Mouse (Mus musculus) midbrain, embryonic 14.5 days (tissue): Measurements from ENCODE around the gene Galnt12. TPM values are rescaled to one million over a fixed set of nuclear protein-coding genes. Genes with fewer than 3 reads are reported as not detected.

Experiments used
- ATAC-seq: fragments of 200-750 bp; cut with Nextera tagmentation; 2 replicates; pipeline ENCODE4 v1.8.0; 2017; ENCODE audit warnings: moderate number of reproducible peaks, moderate library complexity; ENCODE audit not compliant: low FRiP score, low TSS enrichment
- DNase-seq: peaks from one replicate; pipeline ENCODE4 v3.0.0-alpha.2; 2015
- H3K27ac ChIP-seq: fragments of 300-500 bp; sonication (generic); replicated peaks from 2 replicates; pipeline ENCODE4 v1.5.1; 2014; ENCODE audit warnings: mild to moderate bottlenecking, low read depth, low read length, moderate library complexity
- H3K27me3 ChIP-seq: fragments of 300-500 bp; sonication (generic); 2 replicates; pipeline ENCODE4 v1.6.1; 2014; ENCODE audit warnings: low read length, control low read depth, mixed read lengths; ENCODE audit not compliant: control insufficient read depth, insufficient read depth
- H3K36me3 ChIP-seq: fragments of 300-500 bp; sonication (generic); 2 replicates; pipeline ENCODE4 v1.6.1; 2014; ENCODE audit warnings: low read length, control low read depth; ENCODE audit not compliant: control insufficient read depth, insufficient read depth
- H3K4me1 ChIP-seq: fragments of 300-500 bp; sonication (generic); 2 replicates; pipeline ENCODE4 v1.6.1; 2014; ENCODE audit warnings: mild to moderate bottlenecking, antibody characterized with exemption, low read length, control low read depth; ENCODE audit not compliant: control insufficient read depth, insufficient read depth
- H3K4me2 ChIP-seq: fragments of 300-500 bp; sonication (generic); 2 replicates; pipeline ENCODE4 v1.6.1; 2014; ENCODE audit warnings: mild to moderate bottlenecking, low read length, moderate library complexity
- H3K4me3 ChIP-seq: fragments of 300-500 bp; sonication (generic); replicated peaks from 2 replicates; pipeline ENCODE4 v1.5.1; 2014; ENCODE audit warnings: low read depth, low read length
- H3K9ac ChIP-seq: fragments of 300-500 bp; sonication (generic); replicated peaks from 2 replicates; pipeline ENCODE4 v1.6.1; 2014; ENCODE audit warnings: mild to moderate bottlenecking, low read length, moderate library complexity
- H3K9me3 ChIP-seq: fragments of 300-500 bp; sonication (generic); 2 replicates; pipeline ENCODE4 v1.6.1; 2016; ENCODE audit warnings: low read length, control low read depth, mixed read lengths; ENCODE audit not compliant: control insufficient read depth
- WGBS: fragments of 180-500 bp; shearing (Covaris S2); extraction: QIAGEN DNeasy Blood & Tissue Kit; methylation state at CpG from one replicate; pipeline ENCODE4 v1.1.7; 2014; 5-methylcytosine and 5-hydroxymethylcytosine counted together
- polyA plus RNA-seq: library from polyadenylated mRNA; unstranded; fragments of >200 nt; fragmentation: Nextera tagmentation; extraction: Ambion mirVana; gene quantifications from 2 replicates; pipeline ENCODE4 v1.2.1, GENCODE M21; 2014

The Galnt12 gene
- polyA plus RNA-seq, 1 experiment from 2014 or later: 3.1 TPM

DNA sequence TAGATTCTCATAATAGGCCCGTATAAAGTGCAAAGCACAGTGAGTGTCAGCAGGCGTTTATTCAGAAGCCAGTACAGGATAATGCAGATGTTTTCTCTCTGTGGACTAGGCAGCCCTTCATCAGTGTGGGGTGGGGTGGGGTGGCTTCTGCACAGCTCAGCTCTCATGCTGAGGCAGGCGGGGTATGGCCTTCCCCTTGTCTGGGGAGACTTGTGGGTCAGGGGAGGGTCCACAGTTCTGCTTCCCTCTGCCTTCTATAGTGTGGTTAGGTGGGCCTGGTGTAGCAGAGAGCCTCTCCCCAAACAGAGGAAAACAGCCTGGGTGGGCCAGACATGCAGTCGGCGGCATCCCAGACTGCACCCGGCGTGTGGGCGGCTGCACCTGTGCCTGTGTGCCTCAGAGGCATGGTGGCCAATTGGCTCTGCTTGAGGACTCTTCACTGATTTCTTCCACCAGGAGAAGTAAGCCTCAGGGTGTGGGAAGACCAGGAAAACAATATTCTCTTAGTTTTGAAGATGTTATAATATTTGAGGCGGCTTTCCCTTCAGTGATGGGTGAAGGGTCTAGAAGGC is 32.5 kb downstream of the Galnt12 start:
- WGBS: 85% methylated on average over 9 of the region's 9 CpGs
- H3K27ac ChIP-seq: no peak overlapping the region
- no peak overlapping the region for H3K4me3 ChIP-seq
- H3K4me2 ChIP-seq: no peak overlapping the region
- H3K9ac ChIP-seq: no peak overlapping the region
- H3K36me3 ChIP-seq: no peaks in the 10 kb centered on the region
- no peaks in the 10 kb centered on the region for H3K27me3 ChIP-seq
- ATAC-seq (no peak), DNase-seq (no peak)
- H3K9me3 ChIP-seq: no peaks in the 10 kb centered on the region
- H3K4me1 ChIP-seq: no peaks in the 10 kb centered on the region

DNA sequence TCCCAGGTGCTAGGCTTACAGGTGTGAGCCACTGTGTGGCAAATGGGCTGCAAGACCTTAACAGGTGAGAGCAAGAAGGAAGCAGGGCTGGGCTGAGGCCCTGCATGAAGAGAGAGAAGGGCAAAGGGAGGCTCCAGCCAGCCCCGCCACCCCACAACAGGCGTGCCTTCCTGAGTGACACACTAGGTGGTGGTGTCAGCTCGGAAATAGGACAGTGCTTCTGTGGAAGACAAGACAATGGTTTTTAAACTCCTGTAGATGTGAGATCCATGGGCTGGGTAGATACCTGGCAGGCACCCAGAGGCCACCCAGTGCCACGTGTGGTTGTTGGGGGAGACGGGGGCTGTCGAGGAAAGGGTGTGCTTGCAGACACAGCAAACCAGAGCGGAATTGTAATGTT is 36.8 kb downstream of the Galnt12 start:
- Histone ChIP-seq H3K4me1 (no peaks in the 10 kb centered on the region), H3K4me3 (no peak overlapping the region), H3K4me2 (no peak overlapping the region), H3K36me3 (no peaks in the 10 kb centered on the region), H3K9ac (no peak overlapping the region), H3K27ac (no peak overlapping the region), H3K9me3 (no peaks in the 10 kb centered on the region), H3K27me3 (no peaks in the 10 kb centered on the region)
- DNase-seq: peak; percentile 18
- 88% methylated on average over 7 of the region's 7 CpGs for WGBS
- ATAC-seq: no peak

DNA sequence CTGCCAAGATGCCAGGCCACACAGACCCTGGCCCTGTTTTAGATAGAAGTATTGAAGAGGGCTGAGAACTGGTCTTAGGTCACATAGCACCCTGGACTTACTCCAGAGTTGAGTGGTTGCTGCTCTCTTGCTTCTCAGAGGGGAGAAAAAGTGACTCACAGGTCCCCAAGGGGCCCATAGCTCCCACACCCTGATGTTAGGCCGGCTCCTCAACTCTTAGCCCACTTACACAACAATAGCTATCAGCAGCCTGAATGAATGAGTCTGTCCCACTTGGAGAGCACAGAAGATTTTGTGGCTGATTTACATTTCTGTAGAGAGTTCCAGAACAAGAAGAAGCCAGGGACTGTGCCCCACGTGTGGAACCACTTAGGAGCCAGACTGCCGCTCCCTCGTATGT is 37.9 kb downstream of the Galnt12 start:
- Histone ChIP-seq H3K4me3 (no peak overlapping the region), H3K4me2 (no peak overlapping the region), H3K27me3 (no peaks in the 10 kb centered on the region), H3K36me3 (no peaks in the 10 kb centered on the region), H3K9me3 (no peaks in the 10 kb centered on the region), H3K27ac (no peak overlapping the region), H3K9ac (no peak overlapping the region), H3K4me1 (no peaks in the 10 kb centered on the region)
- 45% methylated on average over 4 of the region's 4 CpGs for WGBS
- ATAC-seq (no peak), DNase-seq (no peak)

DNA sequence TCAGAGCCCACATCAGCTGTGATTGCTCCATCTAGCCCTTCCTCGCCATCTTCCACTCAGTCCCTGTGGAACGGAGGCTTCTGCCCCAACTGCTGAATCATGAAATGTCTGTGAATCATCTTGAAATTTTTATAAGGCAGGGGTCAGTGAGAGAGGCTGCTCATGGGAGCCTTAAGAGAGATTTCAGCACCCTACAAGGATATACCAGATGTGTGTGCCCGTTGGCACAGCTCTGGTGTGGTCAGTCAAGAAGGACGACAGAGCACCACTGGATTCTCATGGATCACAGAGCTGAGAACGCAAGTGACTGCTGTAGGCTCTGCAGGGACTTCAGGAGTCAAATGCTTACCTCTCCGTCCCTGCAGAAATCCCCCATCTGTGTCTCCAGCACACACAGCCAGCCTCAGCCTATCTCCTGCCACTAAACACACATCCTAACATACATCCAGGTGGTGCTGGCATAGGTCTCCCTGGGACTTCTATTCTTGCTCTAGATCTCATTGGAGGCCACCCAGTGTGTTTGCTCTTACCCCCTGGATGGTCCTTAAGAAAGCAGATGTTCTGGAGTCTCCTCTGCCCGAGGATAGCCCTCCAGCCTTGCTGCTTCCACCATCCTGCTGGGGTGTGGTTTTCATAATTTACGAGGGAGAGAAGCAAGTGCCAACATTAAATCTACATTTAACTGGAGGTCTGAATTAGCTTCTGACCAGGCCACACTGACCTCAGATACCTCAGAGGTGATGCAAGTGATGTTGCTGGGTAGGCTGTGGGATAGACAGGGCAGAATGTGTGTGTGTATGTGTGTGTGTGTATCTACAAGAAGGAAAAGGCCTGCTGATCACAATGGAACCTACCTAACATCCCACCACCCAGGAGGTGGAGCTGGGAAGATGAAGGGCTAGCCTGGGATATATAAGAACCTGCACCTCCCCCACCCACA is 38.7 kb downstream of the Galnt12 start:
- no peaks in the 10 kb centered on the region for H3K4me1 ChIP-seq
- no peak overlapping the region for H3K9ac ChIP-seq
- H3K27ac ChIP-seq: no peak overlapping the region
- no peaks in the 10 kb centered on the region for H3K27me3 ChIP-seq
- no peak overlapping the region for H3K4me3 ChIP-seq
- no peaks in the 10 kb centered on the region for H3K9me3 ChIP-seq
- ATAC-seq (no peak), DNase-seq (no peak)
- WGBS: 80% methylated on average over 8 of the region's 8 CpGs
- no peak overlapping the region for H3K4me2 ChIP-seq
- no peaks in the 10 kb centered on the region for H3K36me3 ChIP-seq

DNA sequence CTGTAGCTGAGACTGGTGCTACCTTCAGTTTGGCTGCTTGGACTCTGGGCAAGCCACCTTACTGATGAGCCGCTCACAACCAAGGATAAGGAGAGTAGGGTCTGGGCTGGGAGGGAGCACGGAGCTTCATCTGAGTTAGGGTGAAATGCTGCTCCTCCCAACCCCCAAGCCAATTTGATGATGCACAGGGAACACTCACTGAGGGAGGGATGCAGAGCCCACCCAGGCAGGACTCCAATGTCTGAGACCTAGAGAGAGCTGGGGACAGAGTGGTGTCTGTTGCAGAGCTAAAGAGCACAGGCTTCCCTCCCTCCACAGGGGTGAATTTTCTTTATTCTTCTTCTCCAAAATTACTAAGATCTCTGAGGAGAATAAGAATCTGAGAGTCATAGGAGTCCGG is 40.2 kb downstream of the Galnt12 start:
- Histone ChIP-seq H3K27me3 (no peaks in the 10 kb centered on the region), H3K36me3 (no peaks in the 10 kb centered on the region), H3K9ac (no peak overlapping the region), H3K4me1 (no peaks in the 10 kb centered on the region), H3K4me3 (no peak overlapping the region), H3K27ac (no peak overlapping the region), H3K9me3 (no peaks in the 10 kb centered on the region), H3K4me2 (no peak overlapping the region)
- WGBS: 87% methylated on average over 3 of the region's 3 CpGs
- ATAC-seq (no peak), DNase-seq (no peak)

DNA sequence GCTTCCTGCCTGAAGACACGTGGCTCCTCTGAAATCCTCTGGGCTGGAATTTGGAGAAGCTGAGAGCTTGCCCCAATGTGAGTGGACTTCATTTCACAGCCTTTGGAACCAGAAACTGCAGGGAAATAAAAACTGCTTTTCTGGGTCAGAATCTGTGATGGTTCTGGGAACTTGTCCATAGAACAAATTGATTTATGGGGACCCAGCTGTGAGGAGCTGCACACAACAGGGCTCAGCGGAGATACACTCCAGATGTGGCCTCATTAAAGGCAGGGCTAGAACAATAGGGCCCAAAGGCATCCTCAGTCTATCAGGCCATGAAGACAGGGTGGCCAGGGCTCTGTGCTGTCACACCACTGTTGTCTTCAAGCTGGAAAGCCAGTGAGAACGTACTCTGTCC is 40.7 kb downstream of the Galnt12 start:
- 74% methylated on average over 3 of the region's 3 CpGs for WGBS
- no peak for ATAC-seq
- Histone ChIP-seq H3K9me3 (no peaks in the 10 kb centered on the region), H3K9ac (no peak overlapping the region), H3K4me3 (no peak overlapping the region), H3K4me2 (no peak overlapping the region), H3K27me3 (no peaks in the 10 kb centered on the region), H3K4me1 (no peaks in the 10 kb centered on the region), H3K27ac (no peak overlapping the region), H3K36me3 (no peaks in the 10 kb centered on the region)
- no peak for DNase-seq

DNA sequence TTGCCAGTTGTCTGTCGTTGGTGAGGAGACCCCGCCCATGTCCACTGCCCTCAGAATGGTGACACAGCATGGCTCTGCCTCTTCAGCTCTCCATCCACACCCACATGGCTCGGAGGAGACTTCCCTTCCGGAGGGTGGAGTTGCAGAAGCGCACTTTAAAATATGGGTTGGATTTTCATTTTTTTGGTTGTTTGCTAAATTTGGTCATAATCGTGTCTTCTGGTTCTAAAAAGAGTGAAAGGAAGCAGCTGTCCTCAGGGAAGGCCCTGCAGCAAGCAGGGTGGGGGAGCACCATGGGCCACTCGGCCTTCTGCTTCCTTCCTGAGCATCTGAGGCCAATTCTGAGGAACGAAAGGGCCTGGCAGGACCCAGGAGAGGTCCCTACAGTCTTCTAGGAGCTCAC is 45.0 kb downstream of the Galnt12 start:
- Histone ChIP-seq H3K4me2 (no peak overlapping the region), H3K4me1 (peaks cover 12% of the 10 kb centered on the region; the same call in 1 of the 2 replicates), H3K36me3 (no peaks in the 10 kb centered on the region), H3K27ac (no peak overlapping the region), H3K9me3 (no peaks in the 10 kb centered on the region), H3K27me3 (no peaks in the 10 kb centered on the region), H3K9ac (no peak overlapping the region), H3K4me3 (no peak overlapping the region)
- DNase-seq (no peak), ATAC-seq (no peak)
- 87% methylated on average over 8 of the region's 8 CpGs for WGBS

DNA sequence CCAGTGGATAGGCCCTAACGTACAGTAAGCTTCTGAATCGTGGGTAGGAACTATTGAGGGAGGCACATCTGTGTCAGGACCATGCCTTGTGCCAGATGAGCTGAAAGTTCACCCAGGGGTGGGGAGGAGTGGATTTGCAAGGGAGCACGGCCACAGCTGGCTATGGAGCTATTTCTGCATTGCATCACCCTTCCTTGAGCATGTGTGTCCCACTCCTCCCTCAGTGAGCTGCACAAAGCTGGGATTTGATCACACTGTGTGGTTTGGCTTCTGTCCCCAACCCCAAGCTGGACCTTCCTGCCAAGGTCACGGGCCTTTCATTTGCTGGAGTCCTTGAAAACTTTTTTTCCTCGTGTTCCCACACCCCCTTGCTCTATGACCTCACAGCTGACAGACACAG is 45.8 kb downstream of the Galnt12 start:
- DNase-seq: no peak
- Histone ChIP-seq H3K9me3 (no peaks in the 10 kb centered on the region), H3K9ac (no peak overlapping the region), H3K4me2 (no peak overlapping the region), H3K27ac (no peak overlapping the region), H3K27me3 (no peaks in the 10 kb centered on the region), H3K36me3 (no peaks in the 10 kb centered on the region), H3K4me3 (no peak overlapping the region), H3K4me1 (peaks cover 15% of the 10 kb centered on the region; the same call in 1 of the 2 replicates)
- no peak for ATAC-seq
- WGBS: 78% methylated on average over 5 of the region's 5 CpGs

DNA sequence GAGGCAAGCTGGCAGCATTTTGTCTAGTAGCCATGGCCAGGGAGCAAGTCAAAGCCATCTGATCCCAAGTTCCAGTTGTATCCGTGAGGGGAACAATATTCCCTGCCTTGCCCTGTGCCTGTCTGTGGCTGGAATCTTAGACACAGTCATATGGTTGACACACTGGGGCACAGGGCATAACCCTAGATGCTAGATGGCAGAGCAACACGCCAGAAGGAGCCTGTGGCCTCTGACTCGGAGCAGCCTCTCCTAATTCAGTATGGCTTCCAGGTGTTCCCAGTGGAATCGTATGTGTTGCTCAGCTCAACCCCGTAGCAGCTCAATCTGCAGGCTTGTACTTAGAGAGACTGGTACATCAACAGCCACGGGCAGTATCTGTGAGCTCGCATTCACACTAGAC is 46.7 kb downstream of the Galnt12 start:
- H3K36me3 ChIP-seq: no peaks in the 10 kb centered on the region
- no peaks in the 10 kb centered on the region for H3K27me3 ChIP-seq
- H3K27ac ChIP-seq: no peak overlapping the region
- no peaks in the 10 kb centered on the region for H3K9me3 ChIP-seq
- ATAC-seq (no peak), DNase-seq (no peak)
- no peak overlapping the region for H3K9ac ChIP-seq
- H3K4me1 ChIP-seq: peaks cover 15% of the 10 kb centered on the region; the same call in 1 of the 2 replicates
- 80% methylated on average over 7 of the region's 7 CpGs for WGBS
- no peak overlapping the region for H3K4me2 ChIP-seq
- H3K4me3 ChIP-seq: no peak overlapping the region
